Mouse (Mus musculus) retina, adult 2 months (tissue): Measurements from ENCODE around the gene Dnaja2.

Source experiments
- DNase-seq: peaks from one replicate; pipeline ENCODE4 v3.0.0-alpha.2; 2012; ENCODE audit warnings: low read depth, low spot score

Dnaja2 gene

GRCm38 (mm10) chr8:85554391-85555180 lies 558 bp downstream of the Dnaja2 start:
- peak; percentile 18 for DNase-seq

- DNase-seq = no peak
Observed at GRCm38 (mm10) chr8:85551934-85552333, 3.2 kb downstream of the Dnaja2 start.

GRCm38 (mm10) chr8:85536332-85536731 lies 18.8 kb downstream of the Dnaja2 start:
- DNase-seq = no peak

GRCm38 (mm10) chr8:85534163-85534562 lies 21.0 kb downstream of the Dnaja2 start:
- no peak for DNase-seq

- no peak for DNase-seq
Observed at GRCm38 (mm10) chr8:85533434-85533833, 21.7 kb downstream of the Dnaja2 start.

GRCm38 (mm10) chr8:85532843-85533242 lies 22.3 kb downstream of the Dnaja2 start:
- no peak for DNase-seq

GRCm38 (mm10) chr8:85531471-85531870 lies 23.7 kb downstream of the Dnaja2 start:
- no peak for DNase-seq

- no peak for DNase-seq
Observed at GRCm38 (mm10) chr8:85530717-85531116, 24.4 kb downstream of the Dnaja2 start.

GRCm38 (mm10) chr8:85528959-85529358 lies 26.2 kb downstream of the Dnaja2 start:
- no peak for DNase-seq

GRCm38 (mm10) chr8:85526105-85526504 lies 29.0 kb downstream of the Dnaja2 start:
- DNase-seq = peak; percentile 33

GRCm38 (mm10) chr8:85524086-85524485 lies 31.1 kb downstream of the Dnaja2 start:
- DNase-seq = no peak

GRCm38 (mm10) chr8:85521332-85521731 lies 33.8 kb downstream of the Dnaja2 start:
- DNase-seq = no peak

- no peak for DNase-seq
Observed at GRCm38 (mm10) chr8:85520586-85520985, 34.6 kb downstream of the Dnaja2 start.

- DNase-seq = no peak
Observed at GRCm38 (mm10) chr8:85517956-85518355, 37.2 kb downstream of the Dnaja2 start.

GRCm38 (mm10) chr8:85517336-85517735 lies 37.8 kb downstream of the Dnaja2 start:
- DNase-seq = no peak

- no peak for DNase-seq
Observed at GRCm38 (mm10) chr8:85515391-85515790, 39.8 kb downstream of the Dnaja2 start.

GRCm38 (mm10) chr8:85513283-85513682 lies 41.9 kb downstream of the Dnaja2 start:
- DNase-seq = no peak

GRCm38 (mm10) chr8:85512234-85512633 lies 42.9 kb downstream of the Dnaja2 start:
- DNase-seq = no peak

GRCm38 (mm10) chr8:85508661-85509060 lies 46.5 kb downstream of the Dnaja2 start:
- DNase-seq = no peak

- no peak for DNase-seq
Observed at GRCm38 (mm10) chr8:85506620-85507019, 48.5 kb downstream of the Dnaja2 start.

- DNase-seq = no peak
Observed at GRCm38 (mm10) chr8:85504704-85505103, 50.4 kb downstream of the Dnaja2 start.

GRCm38 (mm10) chr8:85503065-85503464 lies 52.1 kb downstream of the Dnaja2 start:
- DNase-seq = no peak

- DNase-seq = no peak
Observed at GRCm38 (mm10) chr8:85502381-85502780, 52.8 kb downstream of the Dnaja2 start.
